Mouse (Mus musculus): ENCODE measurements around the gene Wnk2.

DNA sequence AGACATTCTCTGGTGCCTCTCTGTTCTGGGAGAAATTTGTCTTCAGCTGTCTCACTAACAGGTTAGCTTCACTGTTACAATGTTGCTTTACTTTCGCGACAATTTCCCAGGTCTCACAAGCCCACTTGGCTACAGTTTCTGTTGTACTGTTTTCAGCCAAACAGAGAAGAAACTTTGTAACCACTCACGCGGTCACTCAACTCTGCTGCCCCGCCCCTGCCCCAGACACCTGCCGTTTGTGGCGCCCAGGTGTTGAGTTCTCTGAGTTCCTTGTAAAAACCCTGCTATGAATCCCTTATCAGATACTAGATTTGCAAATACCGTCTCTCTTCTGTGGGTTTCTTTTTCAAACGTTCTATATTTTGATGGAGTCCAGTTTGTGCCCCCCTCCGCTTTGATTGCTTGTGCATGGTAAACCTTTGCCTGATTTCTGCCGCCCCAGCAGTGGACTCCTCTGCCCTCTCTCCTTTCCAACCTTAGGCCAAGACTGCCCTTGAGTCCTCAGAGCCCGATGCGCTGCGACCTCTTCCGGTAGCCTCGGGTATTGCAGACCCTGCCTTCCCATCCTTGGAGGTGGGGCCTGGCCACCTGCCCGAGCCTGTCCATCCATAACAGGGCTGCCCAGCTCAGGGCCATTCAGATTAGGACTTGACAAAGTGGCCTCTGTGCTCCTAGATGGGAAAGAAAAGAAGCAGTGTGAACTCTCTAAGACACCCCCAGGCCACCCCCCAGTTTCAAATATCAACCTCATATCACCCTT, 21.8 kb upstream of the Wnk2 start:
- TF ChIP-seq POLR2A (IDR thresholded peaks at IDR 0.05; ENCODE audit: insufficient read length, low read depth): no peak
- no peak for TF ChIP-seq POLR2AphosphoS2 (IDR thresholded peaks at IDR 0.05; ENCODE audit: insufficient read length, low read depth)
- no peak for TF ChIP-seq CEBPB (IDR thresholded peaks at IDR 0.05; ENCODE audit: insufficient read depth, poor library complexity, severe bottlenecking)
- TF ChIP-seq TCF12 (IDR thresholded peaks at IDR 0.05; ENCODE audit: insufficient read depth, poor library complexity, severe bottlenecking): no peak
- TF ChIP-seq MYOD1 (IDR thresholded peaks at IDR 0.05; ENCODE audit: control insufficient read depth in 1 of 3, insufficient read length in 2 of 3, low read depth in 2 of 3): peak in 1 of 3 experiments; percentile 36
- TF ChIP-seq MAX (IDR thresholded peaks at IDR 0.05; ENCODE audit: low read depth): no peak
- no peak for TF ChIP-seq E2F4 (IDR thresholded peaks at IDR 0.05; ENCODE audit: insufficient read depth)
- no peak for TF ChIP-seq TCF3 (IDR thresholded peaks at IDR 0.05; ENCODE audit: insufficient read length, low read depth)
- no peak for TF ChIP-seq MYOG (IDR thresholded peaks at IDR 0.05; ENCODE audit: control insufficient read depth in 1 of 3, insufficient read depth in 1 of 3, insufficient read length in 2 of 3, low read depth in 2 of 3)
